Mouse (Mus musculus) lung, adult 10 weeks (tissue): Measurements from ENCODE around the gene Chrng. TPM values are rescaled to one million over a fixed set of nuclear protein-coding genes. Genes with fewer than 3 reads are reported as not detected.

Experiments
- polyA plus RNA-seq: library from polyadenylated mRNA; stranded (reverse); fragments of 350-450 nt; fragmentation: Illumina TruSeq; extraction: RNeasy Lipid Tissue Mini Kit (QIAGEN cat#74804); gene quantifications from one replicate; pipeline ENCODE4 v1.2.3, GENCODE M21; 2014; ENCODE audit warnings: low read depth, low replicate concordance; ENCODE audit not compliant: insufficient read depth

The Chrng gene
- polyA plus RNA-seq: not detected

GRCm38 (mm10) chr1:87204465-87204864 is at the start of gene Chrng:
Gene Chrng, plus strand, starts transcription at chr1:87204657.

DNA sequence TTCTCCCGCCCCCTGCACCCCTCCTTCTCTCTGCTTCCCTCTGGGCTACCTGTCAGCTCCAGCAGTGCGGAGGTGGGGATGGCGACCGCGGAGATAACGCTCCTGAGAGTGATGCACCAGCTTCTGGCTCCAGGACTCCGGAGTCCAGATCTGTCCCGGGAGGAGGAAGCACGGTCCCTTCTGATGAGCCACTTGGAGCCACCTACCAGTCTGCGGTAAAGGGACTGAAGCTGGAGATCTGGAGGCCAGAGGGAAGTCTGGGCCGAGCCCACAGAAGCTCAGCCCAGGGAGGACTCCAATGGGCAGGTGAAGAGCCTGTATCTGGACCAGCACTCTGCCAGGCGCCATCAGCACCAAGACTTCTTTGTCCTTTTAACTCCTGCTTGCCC is 48.3 kb upstream of the Chrng start, which contains the start of gene Ecel1:
Ecel1 (minus strand) TSS at position 323 of the 389 bp plus-strand sequence.

DNA sequence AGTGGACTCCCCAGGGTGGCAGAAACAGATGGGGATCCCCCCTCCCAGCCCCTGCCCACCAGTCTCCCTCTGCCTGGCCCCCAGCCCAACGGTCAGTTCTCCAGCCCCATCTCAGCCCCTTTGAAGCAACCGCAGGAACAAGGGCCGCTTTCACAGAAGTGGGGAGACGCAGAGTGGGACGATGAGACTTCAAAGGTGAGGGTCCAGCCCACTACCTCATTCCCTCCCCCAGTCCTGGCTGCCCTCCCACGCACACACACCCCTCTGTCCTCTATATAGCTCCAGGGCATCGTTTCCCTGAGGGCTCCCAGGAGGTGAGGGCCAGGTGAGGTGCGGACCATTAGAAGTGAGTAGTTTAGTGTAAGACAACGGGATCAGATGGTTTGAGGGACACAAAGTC is 21.4 kb upstream of the Chrng start, which contains the start of gene Prss56:
Prss56 (plus strand) TSS at position 301 of the 400 bp plus-strand sequence.

GRCm38 (mm10) chr1:87190429-87190828 is 14.0 kb upstream of the Chrng start, which contains the start of gene Chrnd:
Gene Chrnd, plus strand, starts transcription at chr1:87190607.

GRCm38 (mm10) chr1:87213735-87214704 is 9.6 kb downstream of the Chrng start, which contains the start of gene Eif4e2:
Gene Eif4e2, plus strand, starts transcription at chr1:87213914.

Other genes starting within 250 kb of the Chrng start
- not detected for gene Alppl2, start 114.7 kb upstream of the Chrng start, polyA plus RNA-seq
- not detected for gene Alpi, start 103.1 kb upstream of the Chrng start, polyA plus RNA-seq
- not detected for gene Akp3, start 79.7 kb upstream of the Chrng start, polyA plus RNA-seq
- not detected for gene Ecel1, start 48.1 kb upstream of the Chrng start, polyA plus RNA-seq
- gene Prss56, start 21.3 kb upstream of the Chrng start, polyA plus RNA-seq: not detected
- not detected for gene Chrnd, start 14.1 kb upstream of the Chrng start, polyA plus RNA-seq
- 40.2 TPM for gene Eif4e2, start 9.3 kb downstream of the Chrng start, polyA plus RNA-seq
- 1.1 TPM for gene Efhd1, start 59.7 kb downstream of the Chrng start, polyA plus RNA-seq
- 15.7 TPM for gene Gigyf2, start 122.3 kb downstream of the Chrng start, polyA plus RNA-seq
- gene Kcnj13, start 190.1 kb downstream of the Chrng start, polyA plus RNA-seq: 11.0 TPM